Mouse (Mus musculus) adrenal gland, adult 8-10 months (tissue): ENCODE measurements around the gene Sorcs2. TPM values are rescaled to one million over a fixed set of nuclear protein-coding genes. Genes with fewer than 3 reads are reported as not detected.
A peak's percentile ranks its signal among the peaks of the same experiment; 100 is the strongest.

Experiments used
- DNase-seq: peaks from one replicate; pipeline ENCODE4 v3.0.0; 2022
- total RNA-seq, 4 experiments: library from RNA; stranded (reverse); gene quantifications; 2 replicates each; pipeline ENCODE4 v1.2.4; 2022

Sorcs2 gene
- total RNA-seq, 4 experiments from 2014 or later = 7.9 to 18.3 (median 12.5) TPM

DNA sequence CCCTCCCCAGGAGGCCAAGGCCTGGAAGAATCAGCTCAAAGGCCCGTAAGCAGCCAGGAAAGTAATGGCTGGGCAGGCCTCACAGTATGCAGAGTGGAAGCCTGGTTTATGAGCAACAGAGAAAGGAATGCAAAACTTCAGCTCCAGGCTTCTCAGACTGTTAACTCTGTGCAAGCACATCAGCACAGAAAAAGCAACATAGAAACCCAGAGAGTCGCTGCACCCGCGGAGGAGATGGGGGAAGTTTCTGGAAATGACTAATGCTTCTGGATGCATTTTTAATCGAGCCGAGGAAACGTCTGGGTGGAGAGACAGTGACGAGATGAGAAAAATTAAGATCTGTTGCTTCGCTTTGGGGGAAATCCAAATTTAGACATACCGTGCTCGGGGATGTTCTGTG is 171.6 kb downstream of the Sorcs2 start:
- DNase-seq = no peak

DNA sequence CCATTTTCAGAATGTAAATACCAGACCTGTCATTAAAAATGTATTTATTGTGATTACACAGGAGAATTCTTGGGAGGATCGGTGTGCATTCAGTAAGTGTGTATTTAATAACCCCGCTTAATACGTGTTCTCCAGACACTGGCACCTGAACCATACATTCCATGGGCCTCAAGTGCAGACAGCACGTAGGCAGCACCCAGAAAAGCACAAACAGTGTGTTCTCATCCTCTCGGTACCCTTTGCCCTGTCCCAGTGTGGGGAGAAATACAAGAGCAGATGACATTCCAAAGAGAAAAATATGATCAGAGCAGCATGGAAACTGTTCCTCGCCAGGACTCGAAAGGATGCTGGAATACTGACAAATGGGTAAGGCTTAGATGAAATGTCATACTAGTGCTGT is 172.1 kb downstream of the Sorcs2 start:
- no peak for DNase-seq

DNA sequence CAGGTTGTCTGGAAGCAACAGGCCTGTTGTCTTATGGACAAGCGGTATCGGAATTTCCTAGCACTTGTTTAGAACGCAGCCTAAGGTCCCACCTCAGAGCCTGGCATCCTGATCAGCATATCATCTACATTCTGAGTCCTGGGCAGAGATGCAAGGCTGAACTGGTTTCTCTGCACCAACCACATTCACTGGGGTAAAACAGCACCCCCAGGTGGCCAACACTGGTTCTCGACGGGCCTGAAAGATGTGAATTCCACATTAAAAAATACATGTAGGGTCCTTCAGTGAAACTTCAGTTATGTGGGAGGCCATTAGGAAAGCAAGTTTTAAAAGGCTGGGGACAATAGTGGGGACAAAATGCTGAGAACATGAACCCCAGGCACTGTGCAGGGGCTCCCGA is 174.2 kb downstream of the Sorcs2 start:
- DNase-seq = peak; percentile 29

- no peak for DNase-seq
Measured at GRCm38 (mm10) chr5:36220626-36221025, 177.3 kb downstream of the Sorcs2 start.

DNA sequence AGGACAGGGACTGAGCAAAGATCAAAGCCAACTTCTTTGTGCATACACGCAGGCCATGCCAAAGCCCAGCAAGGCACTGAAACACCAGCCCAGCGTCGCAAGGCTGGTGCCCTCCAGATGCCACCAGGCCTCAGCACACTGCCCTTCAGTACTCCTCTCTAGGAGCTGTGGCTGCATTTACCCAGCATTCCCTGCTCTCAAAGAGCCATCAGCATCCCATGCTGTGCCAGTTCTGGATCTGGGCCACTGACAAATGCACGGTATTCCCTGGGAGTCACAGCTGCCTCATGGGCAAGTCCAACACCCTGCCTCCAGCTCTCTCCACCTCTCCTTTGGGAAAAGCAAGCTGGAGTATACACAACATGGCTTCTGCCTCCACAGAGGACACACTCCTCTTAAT is 177.8 kb downstream of the Sorcs2 start:
- no peak for DNase-seq

GRCm38 (mm10) chr5:36213310-36213709 is 184.6 kb downstream of the Sorcs2 start:
- DNase-seq = no peak

DNA sequence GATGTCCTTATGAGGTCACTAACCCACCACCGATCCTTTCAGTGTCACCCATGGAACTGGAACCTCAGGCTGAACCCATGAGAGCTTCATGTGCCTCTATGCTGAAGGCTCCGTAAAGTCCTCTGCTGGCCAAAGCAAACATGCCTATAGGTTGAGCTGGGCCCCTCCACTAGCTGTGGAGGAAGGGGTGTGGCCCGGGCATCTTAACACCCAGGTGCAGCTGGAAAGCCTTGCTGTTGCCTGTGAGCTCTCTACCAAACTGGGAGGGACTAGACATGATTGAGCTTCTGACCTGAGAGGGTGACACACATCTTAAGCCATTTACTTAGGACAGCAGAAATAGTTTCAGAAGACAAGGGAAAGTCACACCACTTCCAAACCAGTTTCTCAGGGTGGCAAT is 189.1 kb downstream of the Sorcs2 start:
- no peak for DNase-seq

- no peak for DNase-seq
Measured at GRCm38 (mm10) chr5:36205397-36205796, 192.5 kb downstream of the Sorcs2 start.

- DNase-seq = no peak
Measured at GRCm38 (mm10) chr5:36203916-36204315, 194.0 kb downstream of the Sorcs2 start, which contains the start of gene Psapl1. Gene Psapl1, plus strand, starts transcription at chr5:36204021.

GRCm38 (mm10) chr5:36203421-36203820 is 194.5 kb downstream of the Sorcs2 start:
- no peak for DNase-seq

DNA sequence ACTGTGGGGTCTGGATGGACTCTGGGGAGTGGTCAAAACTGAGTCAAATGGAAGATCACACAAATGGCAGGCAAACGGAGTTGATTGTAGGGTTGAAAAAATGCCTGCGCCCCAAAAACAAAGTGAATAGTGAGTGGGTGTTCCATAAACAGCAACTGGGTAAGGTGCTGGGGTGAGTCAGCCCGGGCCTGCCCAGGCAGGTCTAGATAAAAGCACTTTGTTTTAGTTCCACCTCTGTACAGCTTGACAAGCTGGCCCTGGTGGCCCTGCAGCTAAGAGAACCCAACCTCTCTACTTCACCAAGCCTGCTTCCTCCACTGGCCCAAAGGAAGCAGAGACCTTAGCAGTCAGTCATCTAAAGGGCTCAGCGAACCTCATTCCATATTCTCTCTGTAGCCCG is 195.2 kb downstream of the Sorcs2 start:
- no peak for DNase-seq

DNA sequence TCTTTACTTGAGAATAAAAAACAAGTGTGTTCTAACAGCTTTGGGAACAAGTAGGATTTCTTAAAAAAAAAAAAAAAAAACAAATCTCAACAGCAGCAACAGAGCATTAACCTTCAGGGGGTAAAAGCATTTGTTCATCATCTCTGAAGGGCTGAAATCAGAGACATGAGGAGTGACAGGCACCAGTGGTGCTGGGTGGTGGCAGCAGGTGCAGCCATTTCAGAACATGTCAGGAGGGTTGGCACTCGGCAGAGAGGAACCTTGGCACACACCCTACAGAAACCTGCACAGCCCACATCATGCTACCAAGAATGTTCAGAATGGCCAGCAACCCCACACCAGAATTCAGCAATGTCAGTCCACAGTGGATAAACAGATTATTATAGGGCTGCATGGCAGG is 198.4 kb downstream of the Sorcs2 start:
- DNase-seq = no peak

DNA sequence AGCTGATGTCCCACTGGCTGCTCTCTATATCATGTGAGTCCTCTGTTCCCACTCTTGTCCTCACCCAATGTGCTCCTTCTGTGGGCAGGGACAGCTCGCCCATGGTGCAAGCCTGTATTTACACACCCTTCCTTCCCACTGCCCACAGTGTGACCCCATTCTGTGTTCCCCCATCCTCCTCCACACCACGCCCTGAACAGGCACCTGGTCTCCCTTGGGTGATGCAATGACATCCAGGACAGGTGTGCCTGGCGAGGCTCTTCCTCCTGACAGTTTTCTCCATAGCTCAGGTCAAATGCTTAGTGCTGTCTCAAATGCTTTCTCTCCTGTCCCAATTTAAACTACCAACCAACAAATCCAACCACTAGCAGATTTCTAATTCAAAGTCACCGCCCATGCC is 202.5 kb downstream of the Sorcs2 start:
- no peak for DNase-seq

GRCm38 (mm10) chr5:36194631-36195030 is 203.3 kb downstream of the Sorcs2 start:
- no peak for DNase-seq

DNA sequence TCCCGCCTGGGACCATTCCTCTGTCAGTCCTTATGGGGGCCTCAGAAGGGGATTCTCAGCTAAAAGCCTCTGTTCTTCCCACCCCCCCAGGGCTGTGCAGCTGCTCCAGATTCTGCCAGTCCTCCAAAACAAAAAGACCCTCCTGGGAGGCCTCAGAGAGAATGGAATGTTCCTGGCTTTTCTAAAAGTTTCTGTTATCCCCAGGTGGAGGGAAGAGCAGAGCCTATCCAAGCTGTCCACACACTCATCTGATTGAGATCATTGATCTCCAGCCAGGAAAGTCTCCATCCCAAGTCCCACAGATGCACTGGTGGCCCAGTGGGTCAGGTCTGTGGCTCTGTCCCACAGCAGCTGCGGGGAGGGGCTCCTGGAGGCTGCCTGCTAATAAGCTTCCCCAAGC is 205.3 kb downstream of the Sorcs2 start:
- DNase-seq = no peak

GRCm38 (mm10) chr5:36191876-36192275 is 206.1 kb downstream of the Sorcs2 start:
- DNase-seq = no peak

- DNase-seq = peak; percentile 50
Measured at GRCm38 (mm10) chr5:36191285-36191684, 206.7 kb downstream of the Sorcs2 start.

GRCm38 (mm10) chr5:36188310-36188709 is 209.6 kb downstream of the Sorcs2 start:
- DNase-seq = peak; percentile 87

DNA sequence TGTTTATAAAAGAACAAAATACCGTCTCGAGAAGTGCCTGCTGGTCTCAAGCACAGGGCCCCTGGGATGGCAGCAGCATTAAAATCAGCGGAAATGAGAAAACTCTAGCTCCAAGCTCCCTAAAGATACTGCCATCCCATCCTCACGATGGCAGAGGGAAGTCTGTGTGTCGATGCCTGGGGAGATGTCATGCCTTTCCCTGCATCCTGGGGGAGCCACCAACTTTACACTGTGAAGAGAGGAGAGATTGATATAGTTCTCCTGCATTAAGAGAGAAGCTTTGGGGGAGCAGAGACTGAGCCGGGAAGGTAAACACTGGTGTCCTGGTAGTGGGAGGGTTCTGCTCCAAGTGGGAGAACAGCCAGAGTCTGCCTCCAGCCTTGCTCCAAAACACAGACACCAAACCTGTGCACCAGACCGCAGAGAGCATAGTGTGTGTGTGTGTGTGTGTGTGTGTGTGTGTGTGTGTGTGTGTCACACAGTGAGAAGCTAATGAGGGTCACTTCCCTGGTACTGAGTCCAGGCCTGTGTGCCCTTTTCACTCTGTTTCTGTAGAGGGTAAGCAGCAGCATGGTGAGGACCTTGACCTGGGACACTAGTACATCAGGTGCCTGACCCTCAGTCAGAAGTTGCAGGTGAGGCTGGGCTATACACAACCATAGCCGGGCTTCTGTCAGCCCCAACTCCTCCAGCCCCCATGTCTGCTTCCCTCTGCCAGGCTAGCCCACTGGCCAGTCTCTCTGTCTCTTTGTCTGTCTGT is 211.5 kb downstream of the Sorcs2 start:
- no peak for DNase-seq

GRCm38 (mm10) chr5:36182326-36182725 is 215.6 kb downstream of the Sorcs2 start:
- DNase-seq = no peak

DNA sequence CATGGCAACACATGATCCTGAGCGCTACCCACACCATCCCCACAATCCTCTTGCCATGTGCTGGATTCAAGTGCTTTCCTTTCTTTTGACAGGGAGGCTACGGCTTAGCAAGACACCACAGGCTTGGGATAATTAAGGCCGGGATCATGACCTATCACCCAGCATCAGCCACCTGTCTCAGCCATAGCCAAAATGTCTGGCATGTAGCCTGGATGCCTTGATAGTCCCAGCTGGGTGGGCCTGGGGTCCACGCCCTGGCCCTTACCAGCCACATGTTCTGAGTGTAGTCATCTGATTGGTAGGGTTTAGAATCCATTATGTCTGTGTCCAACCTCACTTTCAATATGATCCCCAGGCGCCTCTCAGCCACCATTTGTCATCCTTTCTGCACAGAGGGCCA is 218.2 kb downstream of the Sorcs2 start:
- no peak for DNase-seq

GRCm38 (mm10) chr5:36178785-36179184 is 219.2 kb downstream of the Sorcs2 start:
- DNase-seq = no peak

DNA sequence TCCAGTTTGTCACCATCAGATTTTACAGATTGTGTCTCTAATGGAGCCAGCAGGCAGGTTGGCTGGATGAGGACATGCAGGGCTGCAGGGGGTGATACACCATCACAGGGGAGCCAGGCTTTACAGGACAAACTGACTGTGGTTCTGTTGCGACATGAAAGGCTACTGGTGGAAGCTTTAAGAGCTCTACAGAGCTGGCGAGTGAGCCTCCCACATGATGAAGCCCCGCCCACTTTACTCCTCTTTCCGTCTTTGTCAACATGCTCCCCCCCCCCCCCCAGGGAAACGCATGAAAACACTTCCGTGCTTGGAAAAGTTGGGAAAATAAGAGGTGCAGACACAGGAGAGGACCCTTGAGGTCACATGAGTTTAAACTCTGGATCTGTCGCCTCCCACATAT is 219.7 kb downstream of the Sorcs2 start:
- DNase-seq = no peak

- no peak for DNase-seq
Measured at GRCm38 (mm10) chr5:36176873-36177272, 221.1 kb downstream of the Sorcs2 start.

DNA sequence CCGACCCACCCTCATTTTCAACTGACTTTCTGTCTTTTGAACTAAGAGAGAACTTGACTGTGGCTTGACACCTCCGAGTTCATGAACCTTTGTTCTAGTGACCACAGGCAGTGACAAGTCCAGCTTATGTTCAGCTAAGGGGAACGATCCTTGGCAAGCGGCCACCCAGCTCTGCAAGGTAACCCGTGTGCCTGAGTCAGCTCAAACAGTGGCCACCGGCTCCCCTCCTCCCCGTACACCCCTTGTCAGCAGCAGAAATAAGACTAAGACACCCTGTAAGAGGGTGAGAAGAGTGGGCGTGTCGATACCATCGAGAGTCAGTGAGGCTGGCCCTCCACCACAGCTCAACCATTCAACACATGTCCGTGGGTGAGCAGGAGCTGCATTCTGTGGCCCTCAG is 221.5 kb downstream of the Sorcs2 start:
- no peak for DNase-seq
